ENCODE assay signal across 11 mouse cellular contexts in genomic region chr10:81322444-81322843, GRCm38 (mm10). TPM values are rescaled to one million over a fixed set of nuclear protein-coding genes. Genes with fewer than 3 reads are reported as not detected.
DNase-seq lines count a peak whose midpoint lies in the region; ATAC-seq and TF ChIP-seq lines count a peak whose summit lies in the region.
"Had no signal": no experiment of that assay in that cellular context is flagged by ENCODE, and none has a peak within 500 bp of the region (broad histone marks: within the 10 kb centered on the region; RNA-seq: fewer than 3 reads in every experiment).

No protein-coding gene starts in this region.

- H3K9ac ChIP-seq in heart, embryonic 11.5 days (ENCODE audit: low read depth, low read length) = peak overlapping the region; percentile 34; the same call in 1 of the 2 replicates
- no peak overlapping the region for H3K9ac ChIP-seq in midbrain, embryonic 12.5 days (replicated peaks)
- H3K9ac ChIP-seq in midbrain, embryonic 11.5 days (ENCODE audit: low read length) = no peak overlapping the region
- H3K9ac ChIP-seq in midbrain, embryonic 15.5 days = no peak overlapping the region

- peak overlapping the region; percentile 87; the same call in 1 of the 2 replicates for H3K4me2 ChIP-seq in heart, embryonic 11.5 days
- peak overlapping the region; percentile 70; the same call in 1 of the 2 replicates for H3K4me2 ChIP-seq in midbrain, embryonic 12.5 days (replicated peaks)
- H3K4me2 ChIP-seq in midbrain, embryonic 11.5 days = no peak overlapping the region
- peak overlapping the region; percentile 79; the same call in 1 of the 2 replicates for H3K4me2 ChIP-seq in midbrain, embryonic 15.5 days

- H3K27ac ChIP-seq in heart, embryonic 11.5 days (ENCODE audit: low read depth, low read length) = no peak overlapping the region
- H3K27ac ChIP-seq in midbrain, embryonic 12.5 days (replicated peaks) = no peak overlapping the region
- no peak overlapping the region for H3K27ac ChIP-seq in midbrain, embryonic 11.5 days (ENCODE audit: low read depth, low read length)
- H3K27ac ChIP-seq in embryonic fibroblast, embryonic 13.5 days (ENCODE audit: insufficient read depth, low read length) = no peak overlapping the region
- H3K27ac ChIP-seq in midbrain, embryonic 15.5 days = no peak overlapping the region

- peak overlapping the region; percentile 96; the same call in 1 of the 2 replicates for H3K4me3 ChIP-seq in heart, embryonic 11.5 days (ENCODE audit: low read depth, low read length)
- H3K4me3 ChIP-seq in midbrain, embryonic 12.5 days = peak overlapping the region; percentile 96; the same call in 1 of the 2 replicates
- H3K4me3 ChIP-seq in midbrain, embryonic 11.5 days (ENCODE audit: low read depth, low read length) = no peak overlapping the region
- peak overlapping the region; percentile 79; the same call in 1 of the 2 replicates for H3K4me3 ChIP-seq in embryonic fibroblast, embryonic 13.5 days (ENCODE audit: insufficient read depth, low read length)
- no peak overlapping the region for H3K4me3 ChIP-seq in midbrain, embryonic 15.5 days

- no peaks in the 10 kb centered on the region for H3K27me3 ChIP-seq in heart, embryonic 11.5 days (ENCODE audit: control insufficient read depth, insufficient read depth, low read length)
- H3K27me3 ChIP-seq in midbrain, embryonic 12.5 days = no peaks in the 10 kb centered on the region
- H3K27me3 ChIP-seq in midbrain, embryonic 11.5 days (ENCODE audit: control insufficient read depth, insufficient read depth, low read length) = no peaks in the 10 kb centered on the region
- no peaks in the 10 kb centered on the region for H3K27me3 ChIP-seq in midbrain, embryonic 15.5 days (replicated peaks)
- H3K27me3 ChIP-seq: Patski had no signal

- no peak for ATAC-seq in heart, embryonic 11.5 days (replicated peaks; ENCODE audit: insufficient number of reproducible peaks, low FRiP score, low TSS enrichment)
- ATAC-seq in midbrain, embryonic 12.5 days (ENCODE audit: low FRiP score, low read depth) = no peak
- ATAC-seq in midbrain, embryonic 11.5 days (ENCODE audit: low FRiP score) = no peak
- no peak for ATAC-seq in midbrain, embryonic 15.5 days (replicated peaks)
- ATAC-seq: Patski had no signal

- no peak for TF ChIP-seq CTCF in embryonic fibroblast, embryonic 13.5 days (IDR thresholded peaks at IDR 0.05; ENCODE audit: borderline replicate concordance, insufficient read depth, low read length)

- no peak for DNase-seq in heart, postnatal 14 days
- no peak for DNase-seq in midbrain, embryonic 11.5 days (ENCODE audit: low spot score, missing footprints)
- no peak for DNase-seq in adrenal gland, adult 18-20 months (ENCODE audit: low spot score in 2 of 2)
- DNase-seq in frontal cortex, adult 2 months (ENCODE audit: extremely low spot score in 1 of 2, low spot score in 1 of 2) = no peak
- DNase-seq: gastrocnemius, postnatal 10 days had no signal

- peaks cover 46% of the 10 kb centered on the region for H3K36me3 ChIP-seq in heart, embryonic 11.5 days (ENCODE audit: control insufficient read depth, insufficient read depth, low read length)
- peaks cover 66% of the 10 kb centered on the region for H3K36me3 ChIP-seq in midbrain, embryonic 12.5 days
- H3K36me3 ChIP-seq in midbrain, embryonic 11.5 days (ENCODE audit: control insufficient read depth, insufficient read depth, low read length) = peaks cover 44% of the 10 kb centered on the region
- H3K36me3 ChIP-seq in midbrain, embryonic 15.5 days (replicated peaks) = peaks cover 40% of the 10 kb centered on the region

- H3K9me3 ChIP-seq in heart, embryonic 11.5 days (replicated peaks; ENCODE audit: control insufficient read depth, low read length) = no peaks in the 10 kb centered on the region
- no peaks in the 10 kb centered on the region for H3K9me3 ChIP-seq in midbrain, embryonic 12.5 days
- H3K9me3 ChIP-seq in midbrain, embryonic 11.5 days (ENCODE audit: control insufficient read depth, low read length) = no peaks in the 10 kb centered on the region
- H3K9me3 ChIP-seq in midbrain, embryonic 15.5 days = no peaks in the 10 kb centered on the region

- TF ChIP-seq POLR2A in embryonic fibroblast, embryonic 13.5 days (IDR thresholded peaks at IDR 0.05; ENCODE audit: low read depth, low read length) = no peak

- H3K4me1 ChIP-seq in heart, embryonic 11.5 days (ENCODE audit: control insufficient read depth, insufficient read depth, low read length) = peaks cover 37% of the 10 kb centered on the region
- H3K4me1 ChIP-seq in midbrain, embryonic 12.5 days = peaks cover 26% of the 10 kb centered on the region
- peaks cover 18% of the 10 kb centered on the region for H3K4me1 ChIP-seq in midbrain, embryonic 11.5 days (ENCODE audit: control insufficient read depth, insufficient read depth, low read length)
- peaks cover 3% of the 10 kb centered on the region; the same call in 1 of the 2 replicates for H3K4me1 ChIP-seq in embryonic fibroblast, embryonic 13.5 days (ENCODE audit: control insufficient read depth, insufficient read depth, low read length)
- peaks cover 23% of the 10 kb centered on the region for H3K4me1 ChIP-seq in midbrain, embryonic 15.5 days

- WGBS in heart, embryonic 11.5 days (ENCODE audit: insufficient replicate concordance) = 91% methylated on average over 27 of the region's 27 CpGs
- 96% methylated on average over 27 of the region's 27 CpGs for WGBS in midbrain, embryonic 12.5 days
- WGBS in midbrain, embryonic 11.5 days = 95% methylated on average over 27 of the region's 27 CpGs
- 95% methylated on average over 27 of the region's 27 CpGs for WGBS in midbrain, embryonic 15.5 days

- intact Hi-C loops in heart, postnatal 14 days (cut with DNase I) = loop anchor here (2.0 kb wide), 1 partner anchor 18 kb away; no protein-coding TSS in a partner anchor

RNA-seq across cellular contexts. Expression of gene Cactin, which starts 1.5 kb away (rescaled TPM):
- 20.2 and 25.0 TPM in 2 replicates for polyA plus RNA-seq in heart, embryonic 11.5 days (2014; fragmentation: Nextera tagmentation; extraction: Ambion mirVana)
- 10 to 100 TPM; 15.6 to 17.8 TPM for total RNA-seq in heart, postnatal 14 days (2021)
- 58.8 and 60.5 TPM in 2 replicates for polyA plus RNA-seq in midbrain, embryonic 12.5 days (2016; fragmentation: Nextera tagmentation; extraction: Ambion mirVana)
- 31.9 and 36.8 TPM in 2 replicates for polyA plus RNA-seq in midbrain, embryonic 11.5 days (2014; fragmentation: Nextera tagmentation; extraction: Ambion mirVana)
- polyA plus RNA-seq in embryonic fibroblast, embryonic 13.5 days (2011; ENCODE audit: insufficient read length, low read depth, missing spikeins) = 20.0 and 20.1 TPM in 2 replicates
- polyA plus RNA-seq in midbrain, embryonic 15.5 days (2015; fragmentation: Nextera tagmentation; extraction: Ambion mirVana) = 35.8 and 38.3 TPM in 2 replicates
- total RNA-seq in adrenal gland, adult 18-20 months (2021) = 10 to 100 TPM; 34.3 to 40.9 TPM
- polyA plus RNA-seq in frontal cortex, adult 2 months (2012; rRNA removed) = 31.5 and 31.9 TPM in 2 replicates

RNA-seq across cellular contexts. Expression of gene Tbxa2r, which starts 6.1 kb away (rescaled TPM):
- polyA plus RNA-seq in heart, embryonic 11.5 days (2014; fragmentation: Nextera tagmentation; extraction: Ambion mirVana) = 10.9 and 11.2 TPM in 2 replicates
- total RNA-seq in heart, postnatal 14 days (2021) = 1 to 10 TPM; 5.3 to 7.9 TPM
- 3.7 and 4.4 TPM in 2 replicates for polyA plus RNA-seq in midbrain, embryonic 12.5 days (2016; fragmentation: Nextera tagmentation; extraction: Ambion mirVana)
- 2.4 and 2.6 TPM in 2 replicates for polyA plus RNA-seq in midbrain, embryonic 11.5 days (2014; fragmentation: Nextera tagmentation; extraction: Ambion mirVana)
- polyA plus RNA-seq in embryonic fibroblast, embryonic 13.5 days (2011; ENCODE audit: insufficient read length, low read depth, missing spikeins) = 5.7 and 7.4 TPM in 2 replicates
- 5.7 and 6.2 TPM in 2 replicates for polyA plus RNA-seq in midbrain, embryonic 15.5 days (2015; fragmentation: Nextera tagmentation; extraction: Ambion mirVana)
- 10 to 100 TPM; 23.3 to 29.2 TPM for total RNA-seq in adrenal gland, adult 18-20 months (2021)
- 2.3 and 3.3 TPM in 2 replicates for polyA plus RNA-seq in frontal cortex, adult 2 months (2012; rRNA removed)
- polyA plus RNA-seq: Patski had no signal

RNA-seq across cellular contexts. Expression of gene Gipc3, which starts 20.6 kb away (rescaled TPM):
- not detected in 2 replicates for polyA plus RNA-seq in heart, embryonic 11.5 days (2014; fragmentation: Nextera tagmentation; extraction: Ambion mirVana)
- total RNA-seq in heart, postnatal 14 days (2021) = 1 to 10 TPM; 5.2 to 5.5 TPM
- not detected in 2 replicates for polyA plus RNA-seq in midbrain, embryonic 12.5 days (2016; fragmentation: Nextera tagmentation; extraction: Ambion mirVana)
- polyA plus RNA-seq in midbrain, embryonic 11.5 days (2014; fragmentation: Nextera tagmentation; extraction: Ambion mirVana) = 0.04 TPM in 1 of 2 replicates, not detected in the other
- 0.37 and 0.39 TPM in 2 replicates for polyA plus RNA-seq in embryonic fibroblast, embryonic 13.5 days (2011; ENCODE audit: insufficient read length, low read depth, missing spikeins)
- not detected in 2 replicates for polyA plus RNA-seq in midbrain, embryonic 15.5 days (2015; fragmentation: Nextera tagmentation; extraction: Ambion mirVana)
- 1 to 10 TPM; 4.5 to 6.7 TPM for total RNA-seq in adrenal gland, adult 18-20 months (2021)
- polyA plus RNA-seq in frontal cortex, adult 2 months (2012; rRNA removed) = 0.96 and 1.1 TPM in 2 replicates
- total RNA-seq: neutrophil, adult 5-6 weeks had no signal

RNA-seq across cellular contexts. Expression of gene Hmg20b, which starts 27.8 kb away (rescaled TPM):
- 102 and 107 TPM in 2 replicates for polyA plus RNA-seq in heart, embryonic 11.5 days (2014; fragmentation: Nextera tagmentation; extraction: Ambion mirVana)
- total RNA-seq in heart, postnatal 14 days (2021) = 10 to 100 TPM; 74.0 to 82.9 TPM
- 90.8 and 97.9 TPM in 2 replicates for polyA plus RNA-seq in midbrain, embryonic 12.5 days (2016; fragmentation: Nextera tagmentation; extraction: Ambion mirVana)
- 89.1 and 97.7 TPM in 2 replicates for polyA plus RNA-seq in midbrain, embryonic 11.5 days (2014; fragmentation: Nextera tagmentation; extraction: Ambion mirVana)
- polyA plus RNA-seq in embryonic fibroblast, embryonic 13.5 days (2011; ENCODE audit: insufficient read length, low read depth, missing spikeins) = 75.2 and 81.8 TPM in 2 replicates
- 26.6 and 29.9 TPM in 2 replicates for polyA plus RNA-seq in midbrain, embryonic 15.5 days (2015; fragmentation: Nextera tagmentation; extraction: Ambion mirVana)
- total RNA-seq in adrenal gland, adult 18-20 months (2021) = 10 to 100 TPM; 86.5 to 92.7 TPM
- polyA plus RNA-seq in frontal cortex, adult 2 months (2012; rRNA removed) = 36.3 and 40.8 TPM in 2 replicates

RNA-seq across cellular contexts. Expression of gene Pip5k1c, which starts 29.7 kb away (rescaled TPM):
- polyA plus RNA-seq in heart, embryonic 11.5 days (2014; fragmentation: Nextera tagmentation; extraction: Ambion mirVana) = 30.2 and 32.1 TPM in 2 replicates
- total RNA-seq in heart, postnatal 14 days (2021) = 10 to 100 TPM; 34.8 to 36.7 TPM
- 89.9 and 92.6 TPM in 2 replicates for polyA plus RNA-seq in midbrain, embryonic 12.5 days (2016; fragmentation: Nextera tagmentation; extraction: Ambion mirVana)
- 42.0 and 46.2 TPM in 2 replicates for polyA plus RNA-seq in midbrain, embryonic 11.5 days (2014; fragmentation: Nextera tagmentation; extraction: Ambion mirVana)
- polyA plus RNA-seq in embryonic fibroblast, embryonic 13.5 days (2011; ENCODE audit: insufficient read length, low read depth, missing spikeins) = 40.1 and 43.0 TPM in 2 replicates
- polyA plus RNA-seq in midbrain, embryonic 15.5 days (2015; fragmentation: Nextera tagmentation; extraction: Ambion mirVana) = 154 and 159 TPM in 2 replicates
- 10 to 100 TPM; 37.6 to 40.4 TPM for total RNA-seq in adrenal gland, adult 18-20 months (2021)
- polyA plus RNA-seq in frontal cortex, adult 2 months (2012; rRNA removed) = 326 and 360 TPM in 2 replicates

Comparison
In these comparisons a context has a peak if more than half of its experiments do, and no peak if none do; other contexts are left out.
1. H3K4me3 ChIP-seq: peak in heart, embryonic 11.5 days (single experiment), midbrain, embryonic 12.5 days (single experiment) and embryonic fibroblast, embryonic 13.5 days (single experiment); none in midbrain, embryonic 11.5 days (single experiment) and midbrain, embryonic 15.5 days (single experiment).